Mouse (Mus musculus): Measurements from ENCODE around the gene Olfr1164. TPM values are rescaled to one million over a fixed set of nuclear protein-coding genes. Genes with fewer than 3 reads are reported as not detected.

Gene Olfr1164
- not detected for total RNA-seq (2021)
- long read RNA-seq, experiment 1, result 0 reads
- long read RNA-seq, experiment 2, result 0 reads

DNA sequence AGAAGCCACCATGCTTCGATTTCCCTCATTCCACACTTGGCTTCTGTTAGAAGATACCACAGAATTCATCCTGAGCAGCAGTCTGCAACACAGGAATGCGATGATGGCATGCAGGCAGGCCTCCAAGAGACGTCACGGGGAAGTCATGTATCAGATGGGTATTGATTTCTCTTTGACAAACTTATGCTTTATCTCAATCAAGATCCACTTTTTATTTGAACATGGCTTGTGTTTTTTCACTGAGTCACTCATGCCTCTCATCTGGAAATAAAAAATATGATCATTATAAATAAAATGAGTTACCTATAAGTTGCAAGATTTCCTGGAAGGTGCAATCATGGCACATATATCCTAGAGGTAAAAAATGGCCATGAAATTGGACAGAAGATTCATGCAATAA is at the start of gene Olfr1164:
Olfr1164 (minus strand) TSS at position 101 of the 400 bp plus-strand sequence.
- DNase-seq, result no peak

DNA sequence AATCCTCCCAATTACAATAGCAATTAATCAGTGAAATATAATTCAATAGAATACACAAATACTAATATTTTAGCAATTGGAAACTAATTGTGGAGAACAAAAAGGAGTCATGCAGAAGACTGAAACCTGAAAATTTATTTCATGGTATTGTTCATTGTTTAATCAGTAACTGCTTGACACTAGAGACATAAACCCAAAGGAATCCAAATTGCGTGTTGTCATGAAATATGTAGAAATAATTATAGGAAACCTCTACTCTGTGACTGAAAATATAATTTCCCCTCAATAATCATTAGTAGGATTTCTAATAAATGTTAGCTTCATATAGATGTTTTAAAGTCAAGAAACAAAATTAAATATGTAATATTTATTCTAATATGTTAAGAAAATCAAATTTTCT is 34.4 kb upstream of the Olfr1164 start, which contains the start of gene Olfr1166:
Olfr1166 (minus strand) TSS at position 101 of the 400 bp plus-strand sequence.
- DNase-seq, result no peak

DNA sequence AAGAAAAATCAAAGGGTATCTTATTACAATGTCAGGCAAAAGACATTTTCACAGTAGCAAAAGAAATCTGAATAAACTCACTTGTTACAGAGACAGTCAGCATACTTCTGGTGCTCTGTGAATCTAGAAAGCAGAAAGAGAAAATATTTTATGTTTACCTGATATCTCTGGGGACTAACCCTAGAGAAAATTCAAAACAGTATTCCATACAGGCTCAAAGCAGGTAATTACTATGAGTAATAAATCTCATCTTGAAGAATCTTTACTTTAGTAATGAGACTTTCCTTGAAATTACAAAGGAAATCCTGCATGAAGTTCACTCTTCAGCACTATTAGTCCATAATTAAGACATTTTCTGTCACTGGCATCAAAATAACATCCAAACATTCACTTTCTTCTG is 22.0 kb downstream of the Olfr1164 start, which contains the start of gene Olfr1163:
Olfr1163 (minus strand) TSS at position 101 of the 400 bp plus-strand sequence.
- no peak for DNase-seq

DNA sequence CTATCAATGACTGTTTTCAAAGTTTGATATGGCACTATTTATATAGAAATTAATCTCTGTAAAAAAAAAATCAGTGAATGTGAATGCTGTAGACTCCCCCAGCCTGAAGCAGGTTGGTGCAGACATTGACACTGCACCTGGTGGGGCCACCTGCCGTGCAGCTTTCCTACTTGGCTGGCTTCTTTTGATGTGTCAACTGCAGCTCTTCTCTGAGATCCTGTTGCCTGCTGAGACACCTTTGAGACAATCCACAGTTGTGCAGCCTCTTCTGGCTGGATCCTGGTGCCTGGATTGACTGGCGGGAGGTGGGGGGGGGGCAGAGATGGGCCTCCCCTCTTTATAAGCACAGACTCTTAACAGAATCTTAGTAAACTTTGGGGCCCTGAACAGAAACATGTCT is 30.2 kb downstream of the Olfr1164 start:
- DNase-seq, result no peak

DNA sequence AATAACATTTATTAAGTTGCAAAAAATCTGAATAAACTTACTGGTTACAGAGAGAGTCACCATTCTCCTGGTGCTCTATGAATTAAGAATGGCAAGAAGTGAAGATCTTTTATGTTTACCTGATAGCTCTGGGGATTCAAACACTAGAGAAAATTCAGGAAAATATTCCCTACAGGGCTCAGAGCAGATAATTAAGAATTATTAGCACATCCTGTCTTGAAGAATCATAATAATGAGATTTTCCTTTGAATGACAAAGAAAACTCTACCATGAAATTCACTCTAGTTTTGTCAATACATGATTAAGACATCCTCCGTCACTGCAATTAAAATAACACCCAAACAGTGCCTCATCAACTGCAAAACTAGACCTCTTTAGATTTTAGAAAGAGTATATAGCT is 42.7 kb downstream of the Olfr1164 start, which contains the start of gene Olfr1162:
Olfr1162 (minus strand) TSS at position 101 of the 400 bp plus-strand sequence.
- no peak for DNase-seq

Other genes starting within 250 kb of the Olfr1164 start
- not detected for gene Olfr1150-ps1, start 250.0 kb downstream of the Olfr1164 start, total RNA-seq (2021)
- gene Olfr1151, start 238.1 kb downstream of the Olfr1164 start, total RNA-seq (2021), result not detected
- gene Olfr1152, start 227.5 kb downstream of the Olfr1164 start, total RNA-seq (2021), result not detected
- not detected for gene Olfr1153, start 199.0 kb downstream of the Olfr1164 start, total RNA-seq (2021)
- not detected for gene Olfr1154, start 188.8 kb downstream of the Olfr1164 start, total RNA-seq (2021)
- gene Olfr1155, start 148.8 kb downstream of the Olfr1164 start, total RNA-seq (2021), result not detected
- not detected for gene Olfr1156, start 140.9 kb downstream of the Olfr1164 start, total RNA-seq (2021)
- not detected for gene Olfr1157, start 125.7 kb downstream of the Olfr1164 start, total RNA-seq (2021)
- gene Olfr74, start 119.3 kb downstream of the Olfr1164 start, total RNA-seq (2021), result not detected
- gene Olfr1158, start 103.9 kb downstream of the Olfr1164 start, total RNA-seq (2021), result not detected
- gene Olfr1160, start 85.7 kb downstream of the Olfr1164 start, total RNA-seq (2021), result not detected
- gene Olfr1161, start 71.2 kb downstream of the Olfr1164 start, total RNA-seq (2021), result not detected
- gene Olfr73, start 56.3 kb downstream of the Olfr1164 start, total RNA-seq (2021), result not detected
- gene Olfr1162, start 42.8 kb downstream of the Olfr1164 start, total RNA-seq (2021), result not detected
- gene Olfr1163, start 22.1 kb downstream of the Olfr1164 start, total RNA-seq (2021), result not detected
- gene Olfr1166, start 34.3 kb upstream of the Olfr1164 start, total RNA-seq (2021), result not detected
- gene Olfr1167, start 61.2 kb upstream of the Olfr1164 start, total RNA-seq (2021), result not detected
- gene Olfr1168, start 87.9 kb upstream of the Olfr1164 start, total RNA-seq (2021), result not detected
- not detected for gene Olfr1170, start 134.4 kb upstream of the Olfr1164 start, total RNA-seq (2021)
- gene Olfr1173, start 185.9 kb upstream of the Olfr1164 start, total RNA-seq (2021), result not detected
- not detected for gene Olfr1174-ps, start 221.2 kb upstream of the Olfr1164 start, total RNA-seq (2021)
- gene Olfr1175-ps, start 233.2 kb upstream of the Olfr1164 start, total RNA-seq (2021), result not detected
- not detected for gene Olfr1176, start 242.8 kb upstream of the Olfr1164 start, total RNA-seq (2021)

Data from adrenal gland, postnatal 10 days (tissue).